Mouse (Mus musculus): ENCODE measurements around the gene Slc43a3. TPM values are rescaled to one million over a fixed set of nuclear protein-coding genes. Genes with fewer than 3 reads are reported as not detected.
"Not testable (repeated sequence)": the region's sequence is repeated elsewhere in the genome, so short reads cannot be mapped to it uniquely, and the experiment has no call there.

Gene Slc43a3
- total RNA-seq, 1 experiment, result 13.8 TPM

GRCm38 (mm10) chr2:84889316-84890044, 46.9 kb upstream of the Slc43a3 start:
- no peak for DNase-seq (ENCODE audit: low read depth, low spot score)
- H3K9ac ChIP-seq (ENCODE audit: insufficient read depth, low read depth, low read length, poor library complexity, severe bottlenecking), result no peak overlapping the region; the same call in 1 of the 2 replicates
- H3K4me1 ChIP-seq (ENCODE audit: control insufficient read depth in 2 of 2, insufficient read depth in 2 of 2, low read length in 2 of 2, poor library complexity in 1 of 2), result peaks cover 0 to 12% of the 10 kb centered on the region in 2 experiments; a peak in 2 of 4 replicates
- no peaks in the 10 kb centered on the region for H3K36me3 ChIP-seq (ENCODE audit: control insufficient read depth, insufficient read depth, low read length, poor library complexity, severe bottlenecking)
- no peaks in the 10 kb centered on the region for H3K9me3 ChIP-seq (ENCODE audit: control insufficient read depth, insufficient read depth, low read depth, low read length)
- TF ChIP-seq HCFC1 (IDR thresholded peaks at IDR 0.05; ENCODE audit: borderline replicate concordance, insufficient read depth, low read length), result no peak
- peak; percentile 71; the same call in 1 of the 2 replicates for TF ChIP-seq ZNF384 (IDR thresholded peaks at IDR 0.05; ENCODE audit: low read depth, low read length)
- peak overlapping the region; percentile 47 to 61 for H3K4me3 ChIP-seq (ENCODE audit: insufficient read depth in 1 of 2, low read depth in 1 of 2, low read length in 2 of 2, poor library complexity in 1 of 2, severe bottlenecking in 1 of 2)
- no peak overlapping the region for H3K27ac ChIP-seq (ENCODE audit: insufficient read depth, low read depth, low read length, poor library complexity, severe bottlenecking)
- in situ Hi-C loops (cut with MboI; ENCODE audit: low sequenced_read_pairs in 2 of 2, unreplicated experiment in 2 of 2), result no loop called here

- in situ Hi-C loops (cut with MboI; ENCODE audit: low sequenced_read_pairs in 2 of 2, unreplicated experiment in 2 of 2), result no loop called here
- no peaks in the 10 kb centered on the region for H3K36me3 ChIP-seq (ENCODE audit: control insufficient read depth, insufficient read depth, low read length, poor library complexity, severe bottlenecking)
- no peak overlapping the region for H3K4me3 ChIP-seq (ENCODE audit: insufficient read depth in 1 of 2, low read depth in 1 of 2, low read length in 2 of 2, poor library complexity in 1 of 2, severe bottlenecking in 1 of 2)
- peaks cover 0 to 12% of the 10 kb centered on the region in 2 experiments; a peak in 2 of 4 replicates for H3K4me1 ChIP-seq (ENCODE audit: control insufficient read depth in 2 of 2, insufficient read depth in 2 of 2, low read length in 2 of 2, poor library complexity in 1 of 2)
- no peak for TF ChIP-seq ZNF384 (IDR thresholded peaks at IDR 0.05; ENCODE audit: low read depth, low read length)
- no peak for TF ChIP-seq CHD2 (IDR thresholded peaks at IDR 0.05; ENCODE audit: low read depth, low read length)
- 0 out of 2 replicates have a peak, but pooled peaks have one; percentile 14 for TF ChIP-seq ZC3H11A (IDR thresholded peaks at IDR 0.05; ENCODE audit: borderline replicate concordance, low read depth, low read length)
- TF ChIP-seq MAFK (IDR thresholded peaks at IDR 0.05; ENCODE audit: insufficient read depth, low read depth, low read length), result no peak
- TF ChIP-seq HCFC1 (IDR thresholded peaks at IDR 0.05; ENCODE audit: borderline replicate concordance, insufficient read depth, low read length), result no peak
- no peak for DNase-seq (ENCODE audit: low read depth, low spot score)
- no peak overlapping the region for H3K27ac ChIP-seq (ENCODE audit: insufficient read depth, low read depth, low read length, poor library complexity, severe bottlenecking)
- H3K9me3 ChIP-seq (ENCODE audit: control insufficient read depth, insufficient read depth, low read depth, low read length), result no peaks in the 10 kb centered on the region
- no peak overlapping the region for H3K9ac ChIP-seq (ENCODE audit: insufficient read depth, low read depth, low read length, poor library complexity, severe bottlenecking)
These were observed 46.4 kb upstream of the Slc43a3 start for GRCm38 (mm10) chr2:84890045-84890340.

- in situ Hi-C loops (cut with MboI; ENCODE audit: low sequenced_read_pairs in 2 of 2, unreplicated experiment in 2 of 2), result no loop called here
- 0 out of 4 replicates have a peak, but pooled peaks cover 0 to 3% of the 10 kb centered on the region in 2 experiments for H3K4me1 ChIP-seq (ENCODE audit: control insufficient read depth in 2 of 2, insufficient read depth in 2 of 2, low read length in 2 of 2, poor library complexity in 1 of 2)
- H3K4me3 ChIP-seq (ENCODE audit: insufficient read depth in 1 of 2, low read depth in 1 of 2, low read length in 2 of 2, poor library complexity in 1 of 2, severe bottlenecking in 1 of 2), result no peak overlapping the region
- no peak for DNase-seq (ENCODE audit: low read depth, low spot score)
- H3K36me3 ChIP-seq (ENCODE audit: control insufficient read depth, insufficient read depth, low read length, poor library complexity, severe bottlenecking), result no peaks in the 10 kb centered on the region
- TF ChIP-seq ZNF384 (IDR thresholded peaks at IDR 0.05; ENCODE audit: low read depth, low read length) (no peak), MAFK (IDR thresholded peaks at IDR 0.05; ENCODE audit: insufficient read depth, low read depth, low read length) (no peak), CHD2 (IDR thresholded peaks at IDR 0.05; ENCODE audit: low read depth, low read length) (no peak), HCFC1 (IDR thresholded peaks at IDR 0.05; ENCODE audit: borderline replicate concordance, insufficient read depth, low read length) (no peak), ZC3H11A (IDR thresholded peaks at IDR 0.05; ENCODE audit: borderline replicate concordance, low read depth, low read length) (no peak)
- H3K27ac ChIP-seq (ENCODE audit: insufficient read depth, low read depth, low read length, poor library complexity, severe bottlenecking), result no peak overlapping the region
- no peak overlapping the region for H3K9ac ChIP-seq (ENCODE audit: insufficient read depth, low read depth, low read length, poor library complexity, severe bottlenecking)
- H3K9me3 ChIP-seq (ENCODE audit: control insufficient read depth, insufficient read depth, low read depth, low read length), result no peaks in the 10 kb centered on the region
These were observed 43.0 kb upstream of the Slc43a3 start for GRCm38 (mm10) chr2:84893359-84893758.

- no peak overlapping the region for H3K27ac ChIP-seq (ENCODE audit: insufficient read depth, low read depth, low read length, poor library complexity, severe bottlenecking)
- TF ChIP-seq MAFK (IDR thresholded peaks at IDR 0.05; ENCODE audit: insufficient read depth, low read depth, low read length) (no peak), ZNF384 (IDR thresholded peaks at IDR 0.05; ENCODE audit: low read depth, low read length) (no peak), ZC3H11A (IDR thresholded peaks at IDR 0.05; ENCODE audit: borderline replicate concordance, low read depth, low read length) (no peak)
- H3K36me3 ChIP-seq (ENCODE audit: control insufficient read depth, insufficient read depth, low read length, poor library complexity, severe bottlenecking), result no peaks in the 10 kb centered on the region
- H3K9ac ChIP-seq (ENCODE audit: insufficient read depth, low read depth, low read length, poor library complexity, severe bottlenecking), result no peak overlapping the region
- in situ Hi-C loops (cut with MboI; ENCODE audit: low sequenced_read_pairs in 2 of 2, unreplicated experiment in 2 of 2), result no loop called here
- DNase-seq (ENCODE audit: low read depth, low spot score), result no peak
- H3K4me3 ChIP-seq (ENCODE audit: insufficient read depth in 1 of 2, low read depth in 1 of 2, low read length in 2 of 2, poor library complexity in 1 of 2, severe bottlenecking in 1 of 2), result no peak overlapping the region
- no peaks in the 10 kb centered on the region for H3K4me1 ChIP-seq (ENCODE audit: control insufficient read depth in 2 of 2, insufficient read depth in 2 of 2, low read length in 2 of 2, poor library complexity in 1 of 2)
- H3K9me3 ChIP-seq (ENCODE audit: control insufficient read depth, insufficient read depth, low read depth, low read length), result no peaks in the 10 kb centered on the region
These were observed 40.7 kb upstream of the Slc43a3 start for GRCm38 (mm10) chr2:84895495-84896198.

- H3K4me3 ChIP-seq (ENCODE audit: insufficient read depth in 1 of 2, low read depth in 1 of 2, low read length in 2 of 2, poor library complexity in 1 of 2, severe bottlenecking in 1 of 2); H3K27ac ChIP-seq (ENCODE audit: insufficient read depth, low read depth, low read length, poor library complexity, severe bottlenecking); H3K9ac ChIP-seq (ENCODE audit: insufficient read depth, low read depth, low read length, poor library complexity, severe bottlenecking); H3K36me3 ChIP-seq (ENCODE audit: control insufficient read depth, insufficient read depth, low read length, poor library complexity, severe bottlenecking); DNase-seq (ENCODE audit: low read depth, low spot score); in situ Hi-C loops (cut with MboI; ENCODE audit: low sequenced_read_pairs in 2 of 2, unreplicated experiment in 2 of 2); H3K4me1 ChIP-seq (ENCODE audit: control insufficient read depth in 2 of 2, insufficient read depth in 2 of 2, low read length in 2 of 2, poor library complexity in 1 of 2); H3K9me3 ChIP-seq (ENCODE audit: control insufficient read depth, insufficient read depth, low read depth, low read length): not testable (repeated sequence)
These were observed 39.7 kb upstream of the Slc43a3 start for GRCm38 (mm10) chr2:84896686-84897085.

Data from ES-E14 (cell line).